Mouse (Mus musculus) left cerebral cortex, postnatal 10 days (tissue): ENCODE results near the gene Zfp768. TPM values are rescaled to one million over a fixed set of nuclear protein-coding genes. Genes with fewer than 3 reads are reported as not detected.
"Not testable (repeated sequence)": the region's sequence is repeated elsewhere in the genome, so short reads cannot be mapped to it uniquely, and the experiment has no call there.

ENCODE experiments used
- DNase-seq, 2 experiments: peaks; one replicate each; pipeline ENCODE4 v3.0.0; 2021 to 2022; ENCODE audit warnings: low spot score in 2 of 2, mixed read lengths in 1 of 2; ENCODE audit errors: extremely low spot score in 1 of 2
- intact Hi-C: fragments of 180-260 bp; cut with DNase I; formaldehyde crosslinking; loops from one replicate; pipeline ENCODE4 v1.15.1; 2025
- total RNA-seq, 2 experiments: library from RNA; stranded (reverse); gene quantifications; 2 replicates each; pipeline ENCODE4 v1.2.3; 2021

Gene Zfp768
- total RNA-seq, 2 experiments from 2014 or later = 13.2 to 14.2 TPM

DNA sequence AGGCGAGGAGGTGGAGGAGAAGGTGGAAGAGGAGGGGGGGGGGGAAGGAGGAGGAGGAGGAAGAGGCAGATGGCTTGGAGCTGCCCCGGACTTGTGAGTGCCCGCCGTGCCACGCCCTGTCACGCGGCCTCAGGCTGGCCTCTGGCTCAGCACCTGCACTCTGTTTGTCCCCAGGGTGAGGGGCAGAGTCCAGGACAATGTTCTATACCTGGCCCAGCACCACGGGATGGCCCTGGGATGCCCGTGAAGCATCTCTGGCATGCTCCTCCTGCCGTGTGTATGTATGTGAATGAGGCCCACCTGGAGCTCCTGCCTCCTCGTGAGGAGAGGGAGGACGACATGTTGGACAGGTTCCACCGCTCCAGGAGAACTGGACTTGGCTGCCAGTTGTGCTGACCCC is 16.1 kb upstream of the Zfp768 start:
- DNase-seq = peak in 1 of 2 experiments; percentile 38
- intact Hi-C loops = loop anchor here (5.0 kb wide), 2 partner anchors 111 to 136 kb away; no protein-coding TSS in a partner anchor

DNA sequence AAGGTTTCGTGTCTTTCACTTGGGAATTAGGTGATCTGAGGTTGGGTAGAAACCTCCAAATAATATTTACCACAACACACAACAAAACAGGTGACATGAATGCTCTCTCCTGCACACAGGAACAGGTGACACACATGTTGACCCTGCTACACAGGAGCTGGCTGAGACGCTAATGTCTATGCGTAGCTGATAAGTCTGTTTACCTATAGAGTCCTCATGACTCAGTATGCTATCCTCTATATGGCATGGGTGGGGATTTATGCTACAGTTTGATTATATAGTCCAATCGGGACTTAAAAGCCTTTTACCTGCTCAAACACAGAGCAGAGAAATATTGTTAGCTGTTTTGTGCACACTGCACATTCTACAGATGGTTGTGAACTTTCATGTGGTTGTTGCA is 14.9 kb upstream of the Zfp768 start:
- intact Hi-C loops = loop anchor here (5.0 kb wide), 2 partner anchors 112 to 137 kb away; no protein-coding TSS in a partner anchor
- no peak for DNase-seq

DNA sequence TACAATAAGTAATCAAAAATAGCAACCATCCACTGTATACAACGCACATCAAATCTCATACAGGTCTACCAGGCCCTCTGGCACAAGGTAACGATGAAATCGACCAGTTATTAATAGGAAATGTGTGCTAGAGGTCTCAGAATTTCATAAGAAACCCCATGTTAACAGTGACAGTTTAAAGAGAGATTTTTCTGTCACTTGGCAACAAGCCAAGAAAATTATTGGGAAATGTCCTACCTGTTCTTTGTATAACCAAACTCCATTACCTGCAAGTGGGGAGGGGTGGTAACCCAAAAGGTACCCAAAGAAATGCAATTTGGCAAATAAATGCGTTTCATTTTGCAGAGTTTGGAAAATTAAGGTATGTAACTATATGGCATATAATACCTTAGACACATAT is 13.1 kb upstream of the Zfp768 start:
- intact Hi-C loops = no loop called here
- DNase-seq = no peak

DNA sequence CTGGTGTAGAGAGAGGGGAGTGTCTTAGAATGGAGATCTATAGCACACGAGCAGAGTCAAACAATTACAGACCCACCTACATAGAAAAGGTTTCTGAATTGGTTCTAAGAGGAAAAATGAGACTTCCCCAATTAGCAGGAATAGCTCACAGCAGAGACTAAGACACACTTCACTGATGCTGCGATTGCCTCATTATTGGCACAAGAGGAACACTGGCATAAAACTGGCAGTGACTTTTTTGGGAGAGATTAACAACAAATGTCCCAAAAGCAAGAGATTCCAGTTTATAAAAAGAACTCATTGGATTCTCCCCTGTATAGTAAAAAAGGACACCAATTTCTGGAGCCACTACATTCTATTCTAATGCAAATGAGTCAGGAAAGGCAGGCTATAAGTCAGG is 12.5 kb upstream of the Zfp768 start:
- intact Hi-C loops = no loop called here
- DNase-seq = no peak

DNA sequence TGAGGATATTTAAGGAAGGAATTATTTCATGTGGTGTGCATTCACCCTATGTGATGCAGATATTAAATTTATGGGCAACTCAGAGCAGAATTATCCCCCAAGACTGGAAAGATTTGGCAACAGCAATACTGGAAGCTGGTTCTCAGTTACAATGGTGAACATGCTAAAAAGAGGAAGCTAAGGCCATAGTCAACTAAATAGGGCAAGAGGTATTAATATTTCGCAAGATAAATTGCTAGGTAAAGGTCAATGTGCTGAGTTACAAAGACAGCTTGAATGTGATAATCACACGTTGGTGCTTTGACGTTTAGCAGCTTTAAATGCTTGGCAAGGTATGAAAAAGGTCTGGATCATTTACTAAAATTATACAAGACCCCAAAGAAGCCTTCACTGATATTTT is 10.4 kb upstream of the Zfp768 start:
- DNase-seq = no peak
- intact Hi-C loops = no loop called here

DNA sequence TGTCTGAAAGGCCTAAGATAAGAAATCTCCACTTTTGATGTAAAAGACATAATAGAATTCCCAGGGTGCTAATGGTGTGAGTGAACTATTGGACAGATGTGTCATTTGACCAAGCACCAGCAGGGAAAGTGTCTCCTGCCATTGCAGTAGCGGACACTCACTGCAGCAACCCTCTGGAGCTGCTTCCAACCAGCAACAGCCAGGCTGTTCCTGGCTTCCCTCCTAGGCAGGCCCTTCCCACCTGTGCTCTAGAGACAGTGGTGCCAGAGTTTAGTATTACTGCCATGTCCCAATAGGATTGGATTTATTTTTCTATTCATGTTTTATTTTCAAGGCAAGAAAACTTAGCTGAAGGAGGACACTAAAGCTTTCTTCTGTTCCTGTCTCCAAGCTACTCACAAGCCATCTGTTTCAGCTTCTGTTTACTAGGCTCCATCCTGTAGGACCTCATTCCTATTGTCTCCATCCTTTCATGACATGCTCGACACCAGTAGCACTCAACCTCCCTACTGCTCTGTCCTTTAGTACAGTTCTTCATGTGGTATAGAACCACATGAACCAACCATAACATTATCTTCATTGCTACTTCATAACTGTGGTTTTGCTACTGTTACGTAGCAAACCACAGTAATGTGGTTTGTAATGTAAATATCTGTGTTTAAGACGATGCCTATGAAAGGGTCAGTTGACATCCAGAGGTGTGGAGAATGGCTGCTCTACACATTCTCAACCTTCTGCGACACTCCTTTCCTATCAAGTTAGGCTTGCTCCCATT is 6.0 kb upstream of the Zfp768 start:
- no peak for DNase-seq
- intact Hi-C loops = no loop called here

DNA sequence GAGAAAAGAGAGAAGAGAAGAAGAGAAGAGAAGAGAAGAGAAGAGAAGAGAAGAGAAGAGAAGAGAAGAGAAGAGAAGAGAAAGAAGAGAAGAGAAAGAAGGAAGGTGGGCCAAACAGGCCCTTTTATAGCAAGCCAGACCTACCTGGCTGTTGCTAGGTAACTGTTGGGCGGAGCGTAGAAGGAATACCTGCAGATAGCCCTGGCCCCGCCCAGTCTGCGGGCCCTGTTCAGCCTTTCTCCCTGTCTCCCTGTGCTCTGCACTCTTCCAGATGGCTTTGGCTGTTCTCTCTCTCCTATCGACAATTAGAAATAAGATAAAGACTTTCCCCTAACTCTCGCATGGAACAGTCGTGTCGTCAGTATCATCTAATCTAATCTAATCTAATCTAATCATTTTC is 1.3 kb upstream of the Zfp768 start:
- no peak for DNase-seq
- intact Hi-C loops = no loop called here

DNA sequence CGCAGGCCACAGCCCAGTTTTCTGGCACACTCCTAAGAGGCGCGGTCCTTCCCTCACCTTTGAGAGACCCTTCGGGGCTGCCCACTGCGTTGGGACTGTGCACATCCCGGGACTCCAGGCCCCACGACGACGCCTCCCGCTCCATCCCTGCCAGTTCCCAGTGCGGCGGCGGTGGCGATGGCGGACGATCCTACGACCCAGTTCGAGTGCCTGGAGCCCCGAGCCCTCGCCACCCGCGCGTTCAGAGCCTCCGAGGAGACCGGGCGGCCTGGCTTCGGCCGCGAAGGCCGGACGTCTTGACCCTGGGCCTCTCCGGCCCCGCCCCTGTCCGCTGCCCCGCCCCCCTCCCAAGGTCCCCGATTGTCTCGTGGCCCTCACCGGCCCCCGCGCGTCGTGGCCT is 297 bp downstream of the Zfp768 start:
- intact Hi-C loops = no loop called here
- peak in 1 of 2 experiments; percentile 70 for DNase-seq

DNA sequence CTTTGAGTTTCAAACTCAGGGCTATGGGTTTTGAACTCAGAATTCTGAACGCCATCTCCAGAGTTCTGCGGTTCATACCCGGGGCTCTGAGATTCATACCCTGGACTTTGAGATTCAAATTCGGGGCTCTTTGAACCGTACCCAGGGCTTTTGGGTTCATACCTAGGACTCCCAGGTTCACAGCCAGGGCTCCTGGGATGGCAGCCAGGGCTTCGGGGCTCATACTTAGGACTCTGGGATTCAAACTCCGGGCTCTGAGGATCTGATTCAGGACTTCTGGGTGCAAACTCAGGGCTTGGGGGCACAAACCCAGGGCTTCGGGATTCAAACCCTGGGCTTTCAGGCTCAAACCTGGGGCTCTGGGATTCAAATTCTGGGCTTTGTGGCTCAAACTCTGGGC is 1.0 kb downstream of the Zfp768 start:
- intact Hi-C loops = loop anchor here (5.0 kb wide), 1 partner anchor 37 kb away; no protein-coding TSS in a partner anchor
- no peak for DNase-seq

DNA sequence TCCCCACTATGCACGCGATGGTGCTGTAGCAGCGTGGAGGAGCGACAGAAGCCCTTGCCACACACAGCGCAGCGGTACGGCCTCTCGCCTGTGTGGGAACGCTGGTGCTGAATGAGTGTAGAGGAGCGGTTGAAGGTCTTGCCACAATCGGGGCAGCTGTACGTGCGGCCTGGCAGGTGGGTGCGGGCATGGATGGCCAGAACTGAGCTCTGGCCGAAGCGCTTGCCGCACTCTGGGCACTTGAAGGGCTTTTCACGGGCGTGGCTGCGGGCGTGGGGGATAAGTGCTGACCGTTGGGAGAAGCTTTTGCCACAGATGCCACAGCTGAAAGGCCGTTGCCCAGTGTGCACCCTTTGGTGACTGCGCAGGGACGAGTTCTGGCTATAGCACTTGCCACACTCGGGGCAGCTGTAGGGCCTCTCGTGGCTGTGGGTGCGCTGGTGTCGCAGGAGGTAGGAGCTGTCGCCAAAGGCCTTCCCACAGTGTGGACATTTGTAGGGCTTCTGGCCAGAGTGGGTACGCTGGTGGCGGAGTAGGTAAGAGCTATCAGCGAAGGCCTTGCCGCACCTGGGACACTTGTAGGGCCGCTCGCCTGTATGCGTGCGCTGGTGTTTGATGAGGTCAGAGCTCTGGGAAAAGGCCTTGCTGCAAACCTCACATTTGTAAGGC is 1.9 kb downstream of the Zfp768 start:
- intact Hi-C loops = loop anchor here (5.0 kb wide), 1 partner anchor 36 kb away; no protein-coding TSS in a partner anchor

DNA sequence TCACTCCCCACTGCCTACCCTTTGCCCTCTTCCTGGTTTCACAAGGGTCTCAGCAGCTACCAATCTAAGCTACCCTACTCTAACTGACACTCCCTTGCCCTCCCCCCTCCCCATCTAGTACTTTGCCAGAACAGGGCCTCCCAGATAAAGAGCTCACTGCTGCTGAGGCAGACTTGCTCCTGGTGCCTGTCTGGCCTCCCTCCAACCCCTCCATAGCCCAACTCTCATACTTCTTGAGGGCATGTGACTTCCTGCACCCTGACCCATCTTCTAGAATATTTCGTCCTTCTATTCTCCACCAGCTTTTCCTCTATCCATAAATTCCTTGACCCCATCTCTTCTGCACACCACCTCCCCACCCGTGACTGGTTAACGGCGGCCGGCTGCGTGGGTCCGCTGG is 2.5 kb downstream of the Zfp768 start:
- DNase-seq = no peak
- intact Hi-C loops = loop anchor here (5.0 kb wide), 1 partner anchor 36 kb away; no protein-coding TSS in a partner anchor

More for the DNA sequence above, 1.9 kb downstream of the Zfp768 start:
- peak in 1 of 2 experiments; percentile 36 for DNase-seq

DNA sequence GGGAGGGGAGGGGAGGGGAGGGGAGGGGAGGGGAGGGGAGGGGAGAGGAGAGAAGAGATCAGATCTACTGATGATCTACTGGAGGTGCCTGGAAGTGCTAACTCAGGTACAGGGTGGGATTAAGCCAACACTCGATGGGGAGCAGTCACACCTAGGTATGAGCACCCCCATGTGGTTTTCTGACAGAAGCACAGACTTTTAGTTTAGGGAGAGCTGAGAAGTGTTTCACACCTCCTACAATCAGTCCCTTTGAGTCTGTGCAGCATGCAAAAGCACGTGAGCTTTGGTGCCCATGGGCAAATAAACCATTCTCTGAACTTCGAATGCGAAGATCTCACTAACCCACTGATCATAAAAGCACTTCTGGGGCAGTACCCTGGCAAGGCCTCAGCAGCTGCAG is 3.1 kb downstream of the Zfp768 start:
- DNase-seq = no peak

DNA sequence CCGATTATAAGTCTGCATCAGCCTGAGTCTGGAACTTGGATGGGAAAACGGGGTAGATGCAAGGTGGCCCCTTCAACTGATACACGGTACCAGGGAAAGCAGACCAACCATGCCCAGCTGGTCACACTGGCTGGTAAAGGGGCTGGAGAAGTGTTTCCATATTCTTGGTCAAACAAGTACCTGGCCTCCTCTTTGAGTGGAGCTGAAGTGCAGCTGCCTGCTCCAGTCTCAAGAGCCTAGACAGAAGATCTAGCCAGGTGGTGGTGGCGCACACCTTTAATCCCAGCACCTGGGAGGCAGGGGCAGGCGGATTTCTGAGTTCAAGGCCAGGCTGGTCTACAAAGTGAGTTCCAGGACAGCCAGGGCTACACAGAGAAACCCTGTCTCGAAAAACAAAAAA is 3.5 kb downstream of the Zfp768 start:
- intact Hi-C loops = loop anchor here (5.0 kb wide), 1 partner anchor 35 kb away; no protein-coding TSS in a partner anchor
- not testable (repeated sequence) for DNase-seq

More for the DNA sequence above, 3.1 kb downstream of the Zfp768 start:
- intact Hi-C loops = loop anchor here (5.0 kb wide), 1 partner anchor 35 kb away; no protein-coding TSS in a partner anchor

DNA sequence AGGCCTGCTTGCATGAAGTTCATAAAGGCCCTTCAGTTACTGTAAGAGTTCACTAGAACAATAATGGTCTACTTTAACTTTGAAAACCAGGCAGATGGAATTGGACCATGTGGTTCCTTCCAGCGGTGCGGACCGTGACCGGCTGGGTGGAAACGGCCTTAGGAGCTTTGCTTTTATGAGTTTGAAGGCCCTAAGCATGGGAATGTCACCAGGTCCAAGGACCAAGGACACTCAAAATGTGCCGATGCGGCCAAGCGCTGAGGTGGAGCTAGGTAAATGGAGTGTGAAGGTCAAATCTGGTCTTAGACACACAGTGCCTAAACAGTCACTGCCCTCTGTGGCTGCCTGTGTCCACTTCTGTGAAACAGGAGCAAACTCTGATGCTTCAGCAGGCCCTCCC is 4.0 kb downstream of the Zfp768 start:
- intact Hi-C loops = loop anchor here (5.0 kb wide), 1 partner anchor 34 kb away; no protein-coding TSS in a partner anchor
- no peak for DNase-seq

DNA sequence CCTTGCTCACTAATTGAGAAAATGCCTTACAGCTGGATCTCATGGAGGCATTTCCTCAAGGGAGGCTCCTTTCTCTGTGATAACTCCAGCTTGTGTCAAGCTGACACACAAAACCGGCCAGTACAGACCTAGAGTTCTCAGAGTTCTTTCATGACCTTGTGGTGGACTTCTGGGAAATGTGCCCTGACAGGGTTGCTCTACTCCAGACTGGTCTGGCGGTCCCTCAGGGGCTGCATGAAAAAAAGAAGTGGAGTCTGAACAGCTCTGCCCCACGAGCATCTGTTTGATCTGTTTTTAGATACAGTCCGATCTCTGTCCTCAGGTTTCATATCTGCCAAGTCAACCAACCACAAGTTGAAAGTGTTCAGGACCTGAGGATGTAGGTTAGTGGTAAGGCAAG is 7.8 kb downstream of the Zfp768 start:
- intact Hi-C loops = no loop called here
- DNase-seq = no peak

DNA sequence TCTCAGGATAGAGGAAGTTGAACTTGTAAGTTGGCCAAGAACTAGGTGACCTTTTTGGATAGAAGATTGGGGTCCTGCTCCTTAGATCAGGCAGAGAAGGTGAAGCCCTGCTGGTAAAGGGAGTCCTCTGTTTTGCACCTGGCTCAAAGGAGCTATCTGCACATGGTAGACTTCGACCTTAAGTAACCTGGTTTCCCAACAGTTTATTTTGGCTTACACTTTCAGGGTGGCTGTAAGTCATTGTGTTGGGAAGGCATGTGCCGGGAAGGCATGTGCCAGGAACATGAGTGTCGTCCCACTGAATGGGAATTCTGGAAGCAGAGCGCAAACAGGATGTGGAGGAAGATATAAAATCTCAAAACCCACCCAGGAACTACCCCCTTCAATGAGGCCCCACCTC is 9.8 kb downstream of the Zfp768 start:
- intact Hi-C loops = no loop called here
- DNase-seq = no peak

DNA sequence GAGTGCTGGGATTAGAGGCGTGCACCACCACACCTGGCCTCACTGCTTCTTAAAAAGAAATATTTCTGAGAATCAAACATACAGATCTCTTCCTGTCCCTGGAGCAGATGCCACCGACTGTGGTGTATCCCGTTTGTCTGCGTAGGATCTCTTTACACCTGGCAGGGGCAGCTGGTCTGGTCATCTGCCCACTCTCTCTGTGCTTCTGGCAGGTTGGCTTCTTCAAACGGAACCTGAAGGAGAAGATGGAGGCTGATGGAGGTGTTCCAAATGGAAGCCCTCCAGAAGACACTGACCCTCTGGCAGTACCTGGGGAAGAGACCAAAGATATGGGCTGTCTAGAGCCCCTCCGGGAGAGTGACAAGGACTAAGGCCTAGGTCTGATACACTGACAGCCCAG is 12.1 kb downstream of the Zfp768 start:
- intact Hi-C loops = no loop called here
- no peak for DNase-seq

DNA sequence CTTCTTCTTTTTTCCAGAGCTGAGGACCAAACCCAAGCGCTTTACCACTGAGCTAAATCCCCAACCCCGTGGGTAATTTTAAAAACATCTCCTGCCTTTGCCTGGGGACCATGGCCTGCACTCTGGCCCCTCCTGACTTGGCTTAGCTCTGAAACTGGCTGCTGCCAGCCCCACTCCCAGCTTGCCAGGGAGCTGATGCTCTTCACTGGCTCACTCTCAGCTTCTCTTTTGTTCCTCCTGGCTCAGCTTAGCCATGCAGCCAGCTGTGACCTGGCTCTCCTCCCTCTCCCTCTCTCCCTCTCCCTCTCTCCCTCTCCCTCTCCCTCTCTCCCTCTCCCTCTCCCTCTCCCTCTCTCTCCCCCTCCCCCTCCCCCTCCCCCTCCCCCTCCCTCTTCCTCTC is 18.7 kb downstream of the Zfp768 start:
- DNase-seq = peak; percentile 47 to 67
- intact Hi-C loops = no loop called here

DNA sequence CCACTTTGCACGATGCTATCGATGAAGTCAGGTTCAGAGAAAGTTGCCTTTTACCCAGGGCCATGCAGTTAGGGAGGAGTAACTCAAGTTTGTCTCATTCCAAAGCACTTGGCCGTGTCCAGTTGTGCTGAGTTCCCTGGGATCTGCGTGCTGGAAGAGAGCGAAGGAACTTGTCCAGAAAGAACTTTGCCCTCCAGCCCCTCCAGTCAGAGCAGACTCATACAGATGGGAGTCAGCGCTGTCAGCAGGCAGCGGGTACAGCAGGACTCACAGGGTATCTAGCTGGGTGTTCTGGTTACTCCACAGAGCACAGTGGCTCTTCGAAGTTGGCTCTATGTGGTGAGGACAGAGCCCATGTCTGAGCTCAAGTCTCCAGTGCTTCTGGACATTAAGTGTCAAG is 19.8 kb downstream of the Zfp768 start:
- DNase-seq = no peak
- intact Hi-C loops = no loop called here

DNA sequence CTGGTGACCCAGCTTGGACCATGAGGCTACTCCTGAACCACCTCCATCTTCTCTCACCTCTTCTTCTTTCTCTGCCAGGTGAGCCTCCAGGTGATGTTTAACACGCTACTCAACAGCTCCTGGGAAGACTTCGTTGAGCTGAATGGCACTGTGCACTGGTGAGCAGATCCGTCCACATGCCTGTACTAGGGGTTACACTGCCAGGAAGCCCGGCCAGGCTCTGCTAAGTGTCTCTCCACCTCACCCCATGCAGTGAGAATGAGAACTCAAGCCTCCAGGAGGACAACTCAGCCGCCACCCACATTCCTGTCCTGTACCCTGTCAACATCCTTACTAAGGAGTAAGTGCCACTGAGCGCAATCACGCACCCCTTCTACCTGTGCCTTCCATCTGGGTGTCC is 20.4 kb downstream of the Zfp768 start:
- intact Hi-C loops = no loop called here

More for the DNA sequence above, 20.4 kb downstream of the Zfp768 start:
- no peak for DNase-seq
